Mouse (Mus musculus) heart, embryonic 14.5 days (tissue): Measurements from ENCODE around the gene Stoml2. TPM values are rescaled to one million over a fixed set of nuclear protein-coding genes. Genes with fewer than 3 reads are reported as not detected.

ENCODE experiments used
- ATAC-seq: fragments of 200-750 bp; cut with Nextera tagmentation; 2 replicates; pipeline ENCODE4 v1.8.0; 2017; ENCODE audit warnings: low read depth, moderate TSS enrichment; ENCODE audit not compliant: insufficient number of reproducible peaks, insufficient read depth, low FRiP score
- H3K27ac ChIP-seq, 2 experiments: fragments of 200-500 bp in 1 of 2; fragments of 300-500 bp in 1 of 2; sonication (generic) in 1 of 2; replicated peaks in 1 of 2; 2 replicates each; pipeline ENCODE4 v1.5.1; 2012 to 2014; ENCODE audit warnings: low read depth in 2 of 2, low read length in 2 of 2, control low read depth in 1 of 2, mild to moderate bottlenecking in 1 of 2, mixed read lengths in 1 of 2; ENCODE audit not compliant: control insufficient read depth in 1 of 2, insufficient read depth in 1 of 2
- H3K27me3 ChIP-seq: fragments of 300-500 bp; sonication (generic); 2 replicates; pipeline ENCODE4 v1.6.1; 2014; ENCODE audit warnings: mild to moderate bottlenecking, low read length, control low read depth; ENCODE audit not compliant: control insufficient read depth, insufficient read depth
- H3K36me3 ChIP-seq: fragments of 300-500 bp; sonication (generic); 2 replicates; pipeline ENCODE4 v1.6.1; 2014; ENCODE audit warnings: mild to moderate bottlenecking, control low read depth, low read length, mixed read lengths; ENCODE audit not compliant: control insufficient read depth, insufficient read depth
- H3K4me1 ChIP-seq, 2 experiments: fragments of 200-500 bp in 1 of 2; fragments of 300-500 bp in 1 of 2; sonication (generic) in 1 of 2; 2 replicates each; pipeline ENCODE4 v1.6.1; 2012 to 2014; ENCODE audit warnings: low read length in 2 of 2, control low read depth in 1 of 2, mixed read lengths in 1 of 2; ENCODE audit not compliant: control insufficient read depth in 2 of 2, insufficient read depth in 2 of 2
- H3K4me2 ChIP-seq: fragments of 300-500 bp; sonication (generic); 2 replicates; pipeline ENCODE4 v1.6.1; 2014; ENCODE audit warnings: mild to moderate bottlenecking, low read length
- H3K4me3 ChIP-seq, 2 experiments: fragments of 200-500 bp in 1 of 2; fragments of 300-500 bp in 1 of 2; sonication (generic) in 1 of 2; 2 replicates each; pipeline ENCODE4 v1.5.1; 2012 to 2014; ENCODE audit warnings: low read length in 2 of 2, mild to moderate bottlenecking in 2 of 2, control low read depth in 1 of 2, low read depth in 1 of 2, moderate library complexity in 1 of 2; ENCODE audit not compliant: control insufficient read depth in 1 of 2, insufficient read depth in 1 of 2
- H3K9ac ChIP-seq: fragments of 300-500 bp; sonication (generic); 2 replicates; pipeline ENCODE4 v1.6.1; 2014; ENCODE audit warnings: mild to moderate bottlenecking, low read length
- H3K9me3 ChIP-seq: fragments of 300-500 bp; sonication (generic); 2 replicates; pipeline ENCODE4 v1.6.1; 2016; ENCODE audit warnings: low read length, control low read depth; ENCODE audit not compliant: control insufficient read depth
- WGBS: fragments of 180-500 bp; shearing (Covaris S2); extraction: QIAGEN DNeasy Blood & Tissue Kit; methylation state at CpG from one replicate; pipeline ENCODE4 v1.1.7; 2014; 5-methylcytosine and 5-hydroxymethylcytosine counted together
- polyA plus RNA-seq: library from polyadenylated mRNA; unstranded; fragments of >200 nt; fragmentation: Nextera tagmentation; extraction: Ambion mirVana; gene quantifications from 2 replicates; pipeline ENCODE4 v1.2.1, GENCODE M21; 2014

Gene Stoml2
- polyA plus RNA-seq, 1 experiment from 2014 or later = 201 TPM

DNA sequence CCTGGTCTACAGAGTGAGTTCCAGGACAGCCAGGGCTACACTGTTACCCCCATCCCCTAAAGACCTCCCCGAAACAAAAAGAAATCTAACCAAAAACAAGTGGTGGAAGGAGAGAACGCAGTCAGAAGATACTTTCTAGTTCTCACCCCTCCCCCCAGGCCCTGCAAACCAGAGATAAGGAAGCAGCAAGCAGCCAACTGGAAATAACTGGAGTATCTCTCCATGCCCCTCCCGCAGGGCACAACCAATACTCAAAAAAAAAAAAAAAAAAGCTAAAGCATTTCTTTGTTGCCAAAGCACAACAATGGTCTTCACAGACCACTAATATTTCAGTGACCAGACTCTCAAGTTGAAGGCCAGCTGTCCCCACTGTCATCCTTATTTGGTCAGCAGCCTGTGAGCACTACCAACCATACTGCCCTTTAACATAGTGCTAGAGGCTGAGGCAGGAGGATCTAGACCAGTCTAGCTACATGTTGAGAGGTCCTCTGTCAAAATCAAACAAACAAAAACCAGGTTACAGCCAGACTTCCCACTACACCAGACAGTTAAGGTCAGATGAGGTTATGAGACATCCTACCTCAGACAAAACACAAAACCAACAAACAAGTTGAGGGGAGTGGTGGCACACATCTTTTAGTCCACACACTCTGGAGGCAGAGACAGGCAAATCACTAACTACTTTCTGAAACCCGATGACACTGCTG is 6.5 kb upstream of the Stoml2 start:
- Histone ChIP-seq H3K4me2 (peak overlapping the region; percentile 94; the same call in 1 of the 2 replicates), H3K27me3 (no peaks in the 10 kb centered on the region), H3K4me1 (peaks cover 16 to 26% of the 10 kb centered on the region in 2 experiments), H3K9ac (0 out of 2 replicates have a peak overlapping the region, but pooled peaks have one; percentile 25), H3K9me3 (no peaks in the 10 kb centered on the region), H3K36me3 (peaks cover 37% of the 10 kb centered on the region), H3K27ac (no peak overlapping the region), H3K4me3 (no peak overlapping the region)
- ATAC-seq = no peak
- 20% methylated on average over 4 of the region's 4 CpGs for WGBS

DNA sequence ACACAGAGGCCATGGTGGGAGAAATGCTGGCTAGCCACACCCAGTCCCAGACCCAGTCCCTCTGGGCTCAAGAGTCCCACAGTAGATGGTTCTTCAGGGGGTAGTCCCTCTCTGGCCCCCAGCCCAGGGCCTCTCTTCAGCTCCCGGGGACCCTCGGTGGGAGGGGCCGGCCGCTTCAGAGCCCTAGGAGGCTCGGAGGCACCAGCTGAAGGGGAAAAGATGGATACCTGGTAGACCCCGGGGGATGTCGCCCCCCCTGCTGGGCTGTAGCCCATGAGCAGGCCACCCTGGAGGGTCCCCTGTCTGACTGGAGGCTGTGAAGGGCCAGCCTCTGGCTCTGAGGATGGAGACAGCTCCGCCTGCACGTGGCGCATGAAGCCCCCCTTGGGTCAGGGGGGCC is 4.8 kb upstream of the Stoml2 start:
- Histone ChIP-seq H3K4me2 (no peak overlapping the region), H3K27ac (no peak overlapping the region), H3K4me3 (no peak overlapping the region)

DNA sequence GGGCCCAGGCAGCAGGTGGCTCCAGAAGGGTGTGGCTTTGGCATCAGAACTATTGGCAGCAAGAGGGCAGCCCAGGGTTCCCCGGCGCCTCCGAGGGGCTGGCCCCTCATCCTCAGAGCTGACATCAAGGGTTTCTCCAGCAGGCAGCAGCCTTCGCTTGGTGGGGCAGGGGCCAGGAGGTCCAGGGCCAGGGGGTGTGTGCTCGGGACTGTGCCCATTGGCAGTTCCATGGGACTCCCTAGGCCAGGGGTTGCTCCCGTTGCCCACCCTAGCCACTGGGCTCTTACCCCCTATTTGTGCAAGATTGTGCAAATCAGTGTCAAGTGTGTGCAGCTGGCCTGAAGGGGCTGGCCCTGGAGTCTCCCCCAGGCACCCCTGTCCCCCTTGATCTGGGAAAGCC is 4.3 kb upstream of the Stoml2 start:
- Histone ChIP-seq H3K9me3 (no peaks in the 10 kb centered on the region), H3K4me3 (no peak overlapping the region), H3K9ac (no peak overlapping the region), H3K27me3 (no peaks in the 10 kb centered on the region), H3K4me2 (no peak overlapping the region), H3K4me1 (peaks cover 18 to 32% of the 10 kb centered on the region in 2 experiments), H3K27ac (no peak overlapping the region), H3K36me3 (peaks cover 37% of the 10 kb centered on the region)
- WGBS = 87% methylated on average over 6 of the region's 6 CpGs
- ATAC-seq = no peak

More for the DNA sequence above, 4.8 kb upstream of the Stoml2 start:
- H3K9me3 ChIP-seq = no peaks in the 10 kb centered on the region
- H3K27me3 ChIP-seq = no peaks in the 10 kb centered on the region
- ATAC-seq = no peak
- H3K9ac ChIP-seq = no peak overlapping the region
- peaks cover 19 to 32% of the 10 kb centered on the region in 2 experiments for H3K4me1 ChIP-seq
- H3K36me3 ChIP-seq = peaks cover 37% of the 10 kb centered on the region
- 88% methylated on average over 10 of the region's 10 CpGs for whole genome bisulfite sequencing

DNA sequence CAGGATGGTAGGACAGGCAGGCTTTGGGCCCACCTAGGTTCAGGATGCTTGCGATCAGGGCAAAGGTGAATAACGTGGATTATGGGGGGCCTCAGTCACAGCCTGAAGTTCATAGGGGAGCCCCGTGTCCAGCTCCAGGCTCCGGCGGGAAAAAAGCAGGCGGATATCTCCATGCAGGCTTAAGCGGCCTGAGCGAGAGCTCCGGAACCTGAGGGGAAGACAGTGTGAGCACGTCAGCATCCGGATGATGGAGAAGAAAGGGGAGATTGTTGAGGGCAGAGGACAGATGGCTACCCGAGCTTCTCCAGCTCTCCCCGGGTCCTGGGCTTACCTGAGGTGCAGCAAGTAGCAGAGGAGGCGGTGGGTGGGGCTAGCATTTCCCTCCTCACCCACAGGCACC is 2.0 kb upstream of the Stoml2 start:
- H3K27me3 ChIP-seq = no peaks in the 10 kb centered on the region
- H3K4me2 ChIP-seq = no peak overlapping the region
- 72% methylated on average over 14 of the region's 14 CpGs for whole genome bisulfite sequencing
- peaks cover 12 to 24% of the 10 kb centered on the region in 2 experiments for H3K4me1 ChIP-seq
- H3K36me3 ChIP-seq = peaks cover 49% of the 10 kb centered on the region
- H3K9me3 ChIP-seq = no peaks in the 10 kb centered on the region
- no peak overlapping the region for H3K9ac ChIP-seq
- no peak overlapping the region for H3K4me3 ChIP-seq
- no peak for ATAC-seq
- no peak overlapping the region for H3K27ac ChIP-seq

DNA sequence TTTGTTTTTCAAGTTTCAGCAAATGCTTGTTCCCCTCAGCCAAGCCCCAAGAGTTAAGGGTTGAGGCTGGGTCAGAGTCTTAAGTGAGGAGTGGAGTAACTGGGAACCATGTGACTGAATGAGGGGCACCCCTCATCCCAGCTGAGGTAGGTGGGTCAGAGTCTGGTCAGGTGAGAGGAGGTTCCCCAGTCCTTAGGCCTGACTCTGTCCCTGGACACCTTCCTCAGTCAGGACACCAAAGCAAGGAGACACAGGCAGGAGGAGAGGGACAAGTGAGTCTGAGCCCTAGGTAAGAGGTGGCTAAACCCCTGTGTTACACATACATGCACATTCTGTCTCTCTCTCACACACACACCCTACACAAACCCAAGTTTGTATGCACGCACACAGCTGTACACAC is 991 bp upstream of the Stoml2 start:
- Histone ChIP-seq H3K4me1 (peaks cover 6 to 14% of the 10 kb centered on the region in 2 experiments), H3K27ac (no peak overlapping the region), H3K4me2 (no peak overlapping the region), H3K9ac (no peak overlapping the region), H3K4me3 (no peak overlapping the region), H3K36me3 (peaks cover 59% of the 10 kb centered on the region), H3K9me3 (no peaks in the 10 kb centered on the region), H3K27me3 (no peaks in the 10 kb centered on the region)
- WGBS = 86% methylated on average over 1 of the region's 1 CpGs
- ATAC-seq = no peak

DNA sequence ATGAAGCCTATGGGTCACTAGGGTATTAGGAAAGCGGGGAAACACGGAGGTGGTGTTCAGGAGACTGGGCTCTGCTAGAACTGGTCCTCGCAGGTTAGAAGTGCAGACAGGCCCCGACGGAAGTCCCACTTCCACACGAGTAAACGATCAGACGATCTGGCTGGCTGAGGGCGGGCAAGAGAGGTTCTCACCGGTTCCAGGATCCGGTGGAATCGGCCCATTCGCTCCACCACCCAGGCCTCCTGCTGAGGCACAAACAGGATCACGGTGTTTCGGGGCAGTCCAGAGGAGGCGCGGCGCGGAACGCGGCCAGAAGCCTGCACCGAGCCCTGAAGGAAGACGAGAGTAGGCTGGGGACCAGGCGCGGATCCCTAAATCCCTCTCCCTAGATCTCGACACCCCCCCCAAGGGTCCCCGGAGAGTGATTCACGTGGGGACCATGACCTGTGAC is 705 bp downstream of the Stoml2 start:
- peak overlapping the region; percentile 67 to 69 for H3K4me3 ChIP-seq
- H3K9ac ChIP-seq = peak overlapping the region; percentile 89
- H3K27me3 ChIP-seq = no peaks in the 10 kb centered on the region
- H3K4me2 ChIP-seq = peak overlapping the region; percentile 83
- WGBS = under 1% methylated on average over 28 of the region's 28 CpGs
- peak; percentile 22; the same call in 1 of the 2 replicates for ATAC-seq
- peaks cover 6 to 13% of the 10 kb centered on the region in 2 experiments for H3K4me1 ChIP-seq
- H3K27ac ChIP-seq = peak overlapping the region; percentile 73 to 86
- no peaks in the 10 kb centered on the region for H3K9me3 ChIP-seq
- peaks cover 58% of the 10 kb centered on the region for H3K36me3 ChIP-seq

DNA sequence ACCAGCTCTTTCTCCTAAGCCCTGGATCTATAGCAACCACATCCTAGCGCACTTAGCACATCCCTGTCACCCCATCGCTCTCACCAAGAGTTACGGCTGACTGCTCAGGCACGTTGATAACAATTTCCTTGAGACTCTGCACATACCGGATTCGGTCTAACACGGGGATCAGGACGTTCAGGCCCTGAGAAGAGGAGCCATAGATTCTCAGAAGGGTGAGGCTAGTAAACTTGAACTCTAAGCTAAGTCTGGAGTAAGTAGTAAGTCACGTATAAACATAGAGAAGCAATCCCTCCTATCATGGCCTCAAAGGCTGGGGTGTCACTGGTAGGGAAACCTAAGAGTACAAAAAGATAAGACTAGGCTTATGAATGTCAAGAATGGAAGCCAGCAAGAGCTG is 1.2 kb downstream of the Stoml2 start:
- Histone ChIP-seq H3K27ac (peak overlapping the region in 1 of 2 experiments; percentile 86; a peak in 1 of 4 replicates), H3K9ac (peak overlapping the region; percentile 89), H3K9me3 (no peaks in the 10 kb centered on the region), H3K4me2 (peak overlapping the region; percentile 83), H3K27me3 (no peaks in the 10 kb centered on the region), H3K36me3 (peaks cover 53% of the 10 kb centered on the region), H3K4me3 (peak overlapping the region; percentile 67 to 69), H3K4me1 (peaks cover 6 to 13% of the 10 kb centered on the region in 2 experiments)
- 63% methylated on average over 9 of the region's 9 CpGs for WGBS
- ATAC-seq = no peak
